Mouse (Mus musculus) spleen, adult 18-20 months (tissue): Measurements from ENCODE around the gene Tceal5.
"Not testable (repeated sequence)": the region's sequence is repeated elsewhere in the genome, so short reads cannot be mapped to it uniquely, and the experiment has no call there.

ENCODE experiments used
- DNase-seq, 2 experiments: peaks; one replicate each; pipeline ENCODE4 v3.0.0; 2022; ENCODE audit warnings: mixed read lengths in 2 of 2

Gene Tceal5

GRCm38 (mm10) chrX:136203664-136204066, at the start of gene Tceal5:
Gene Tceal5, minus strand, starts transcription at chrX:136203876.
- DNase-seq, result no peak

GRCm38 (mm10) chrX:136252023-136252729, 48.5 kb upstream of the Tceal5 start:
- no peak for DNase-seq

DNA sequence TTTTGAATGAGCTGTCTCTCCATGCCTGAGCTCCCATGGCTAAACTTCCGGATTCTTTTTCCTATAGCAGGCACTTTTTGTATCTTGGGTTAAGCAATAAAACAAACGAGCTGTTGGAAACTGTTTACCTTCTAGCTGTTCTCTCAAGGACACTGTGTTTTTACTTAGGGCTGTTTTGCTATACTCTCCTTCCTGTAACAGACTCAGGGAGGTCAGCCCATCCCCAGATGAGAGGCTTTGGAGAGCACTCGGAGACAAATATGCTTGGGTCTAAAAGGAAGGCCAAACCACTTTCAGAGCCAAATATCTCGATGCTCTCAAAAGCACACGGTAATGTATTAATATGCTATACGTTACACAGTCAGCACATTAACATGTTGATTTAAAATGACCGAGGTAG, 46.0 kb upstream of the Tceal5 start:
- DNase-seq, result no peak

DNA sequence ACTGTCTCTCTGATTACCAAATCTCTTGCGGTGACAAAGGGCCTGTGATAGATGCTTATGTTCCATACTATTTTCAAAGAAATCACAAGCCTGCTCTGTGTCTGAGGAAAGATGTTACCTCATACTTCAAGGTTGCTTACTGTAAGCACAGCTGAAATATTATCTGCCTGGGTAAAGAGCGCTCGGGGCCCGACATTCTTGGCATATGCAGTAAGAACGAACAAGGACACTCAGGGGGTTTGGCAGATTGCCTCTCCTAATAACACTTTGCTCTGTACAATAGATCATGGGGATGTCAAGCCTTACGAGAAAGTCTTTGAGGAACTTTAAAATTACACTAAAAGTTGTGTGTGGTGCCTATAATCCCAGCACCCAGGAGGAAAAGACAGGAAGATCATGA, 45.1 kb upstream of the Tceal5 start:
- no peak for DNase-seq

- peak in 1 of 2 experiments; percentile 1 for DNase-seq
Observed at GRCm38 (mm10) chrX:136245521-136246071, 41.9 kb upstream of the Tceal5 start.

- DNase-seq, result peak; percentile 46 to 51
Observed at GRCm38 (mm10) chrX:136244574-136245229, 41.0 kb upstream of the Tceal5 start, which contains the start of gene Tceal9. Gene Tceal9, plus strand, starts transcription at chrX:136245079.

DNA sequence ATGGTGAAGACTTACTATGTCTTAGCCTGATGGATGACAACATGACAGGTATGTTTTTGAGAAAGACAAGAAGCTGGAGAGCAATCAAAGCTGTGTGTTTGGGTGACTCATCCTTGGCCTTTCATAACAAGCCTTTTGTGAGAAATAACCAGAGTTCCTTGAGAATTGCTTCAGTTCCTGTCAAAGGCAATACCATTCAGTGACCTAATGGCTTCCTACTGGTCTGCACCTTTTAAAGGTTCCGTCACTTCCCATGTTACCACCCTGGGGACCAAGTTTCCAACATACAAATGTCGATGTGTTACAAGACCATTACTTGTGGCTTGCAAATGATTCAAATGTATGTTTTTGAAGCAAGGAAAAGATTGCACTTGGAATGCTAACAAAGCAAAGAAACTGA, 39.5 kb upstream of the Tceal5 start:
- no peak for DNase-seq

GRCm38 (mm10) chrX:136238118-136238517, 34.4 kb upstream of the Tceal5 start:
- peak in 1 of 2 experiments; percentile 38 for DNase-seq

DNA sequence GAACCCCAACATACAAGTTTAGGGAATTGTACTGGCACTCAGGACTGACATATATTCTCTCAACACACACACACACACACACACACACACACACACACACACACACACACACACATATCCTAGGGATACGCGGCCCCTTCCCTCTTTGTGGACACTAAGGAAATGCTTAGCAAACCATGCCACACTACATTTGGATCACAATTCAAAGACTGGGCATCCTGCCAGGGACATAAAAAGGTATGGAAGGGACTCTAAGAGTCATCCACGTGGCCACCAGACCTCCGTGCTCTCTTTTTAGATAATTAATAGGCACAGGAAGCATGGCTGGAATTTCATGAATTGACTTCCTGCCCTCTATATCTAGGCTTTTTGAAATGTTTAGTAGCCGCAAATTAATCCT, 24.1 kb upstream of the Tceal5 start:
- DNase-seq, result no peak

GRCm38 (mm10) chrX:136223714-136224113, 20.0 kb upstream of the Tceal5 start:
- DNase-seq, result no peak

- DNase-seq, result no peak
Observed at GRCm38 (mm10) chrX:136216303-136216702, 12.6 kb upstream of the Tceal5 start.

- not testable (repeated sequence) for DNase-seq
Observed at GRCm38 (mm10) chrX:136214729-136215677, 11.3 kb upstream of the Tceal5 start, which contains the start of the genes Tceal7 and Bex1. Gene Tceal7, plus strand, starts transcription at chrX:136214779. Gene Bex1, minus strand, starts transcription at chrX:136215513.

DNA sequence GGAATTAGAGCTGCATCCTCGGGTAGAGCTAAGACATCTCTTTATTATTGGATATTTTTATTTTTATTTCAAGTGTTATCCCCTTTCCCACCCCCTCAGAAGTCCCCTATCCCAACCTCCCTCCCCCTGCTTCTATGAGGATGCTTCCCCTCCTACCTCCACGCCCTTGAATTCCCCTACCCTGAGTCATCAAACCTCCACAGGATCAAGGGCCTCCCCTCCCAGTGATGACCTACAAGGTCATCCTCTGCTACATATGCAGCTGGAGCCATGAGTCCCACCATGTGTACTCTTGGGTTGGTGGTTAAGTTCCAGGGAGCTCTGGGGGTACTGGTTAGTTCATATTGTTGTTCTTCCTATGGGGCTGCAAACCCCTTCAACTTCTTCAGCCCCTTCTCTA, 9.7 kb upstream of the Tceal5 start:
- DNase-seq, result no peak

- no peak for DNase-seq
Observed at GRCm38 (mm10) chrX:136204406-136204805, 730 bp upstream of the Tceal5 start.

- no peak for DNase-seq
Observed at GRCm38 (mm10) chrX:136203257-136203656, 419 bp downstream of the Tceal5 start.

DNA sequence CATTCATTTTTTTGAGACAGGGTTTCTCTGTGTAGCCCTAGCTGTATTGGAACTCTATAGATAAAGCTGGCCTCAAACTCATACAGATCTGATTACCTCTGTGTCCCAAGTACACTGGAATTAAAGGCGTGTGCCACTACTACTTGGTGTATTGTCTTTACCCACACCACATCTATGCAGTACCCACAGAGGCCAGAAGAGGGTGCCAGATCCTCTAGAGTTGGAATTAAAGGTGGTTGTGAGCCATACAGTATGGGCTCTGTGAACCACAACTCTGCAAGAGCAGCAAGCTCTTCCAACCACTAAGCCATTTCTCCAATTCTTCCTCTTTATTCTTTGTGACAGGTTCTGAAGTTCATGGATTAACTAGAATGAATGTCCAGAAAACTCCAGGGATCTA, 6.8 kb downstream of the Tceal5 start:
- DNase-seq, result peak in 1 of 2 experiments; percentile 16

- DNase-seq, result no peak
Observed at GRCm38 (mm10) chrX:136195193-136195944, 8.3 kb downstream of the Tceal5 start.

DNA sequence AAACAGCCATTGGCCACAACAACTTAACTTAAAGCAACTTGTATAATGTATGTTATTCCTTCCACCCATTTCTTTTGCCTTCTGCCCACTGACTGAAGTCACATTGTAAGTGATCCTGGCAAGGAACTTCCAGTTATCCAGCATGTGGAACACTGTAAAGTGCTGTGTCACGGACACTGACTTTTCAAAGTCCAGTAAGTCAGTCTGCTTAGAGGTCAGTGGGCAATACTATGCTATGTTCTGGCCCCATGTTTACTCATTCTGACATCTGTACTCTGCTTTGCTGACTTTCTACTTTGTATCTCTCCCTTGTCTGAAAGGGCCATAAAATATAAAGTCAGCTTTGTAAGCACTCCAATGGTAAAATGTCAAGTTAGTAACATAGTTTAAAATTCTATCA, 20.6 kb downstream of the Tceal5 start:
- no peak for DNase-seq

- DNase-seq, result no peak
Observed at GRCm38 (mm10) chrX:136180897-136181553, 22.7 kb downstream of the Tceal5 start.

GRCm38 (mm10) chrX:136172786-136173185, 30.9 kb downstream of the Tceal5 start:
- no peak for DNase-seq

DNA sequence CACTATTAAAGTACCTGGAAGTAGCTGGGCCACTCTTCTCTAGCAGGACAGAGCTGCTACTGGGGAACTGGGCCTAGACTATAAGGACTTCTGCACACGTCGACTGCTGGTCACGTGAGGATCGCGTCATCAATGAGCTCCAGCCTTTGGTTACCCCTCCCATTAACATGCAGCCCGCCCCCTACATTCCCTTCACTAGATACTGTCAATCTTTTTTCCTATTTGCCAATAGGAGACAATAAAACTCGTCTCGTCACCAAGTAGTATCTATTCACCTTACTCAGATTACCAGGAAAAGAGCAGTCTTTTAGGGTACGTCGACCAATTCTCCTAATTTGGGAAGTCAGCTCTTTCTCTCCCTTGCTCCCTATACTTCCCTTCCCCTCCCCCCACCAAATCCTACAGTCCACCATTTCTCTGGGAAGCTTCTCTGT, 31.5 kb downstream of the Tceal5 start, which contains the start of gene Tceal8:
Gene Tceal8, minus strand, starts transcription at position 225 of the 434 bp plus-strand sequence.
- peak; percentile 13 to 20 for DNase-seq
